Mouse (Mus musculus) kidney, adult 11 months (tissue): ENCODE results near the gene 9530068E07Rik.
A peak's percentile ranks its signal among the peaks of the same experiment; 100 is the strongest.
"Not testable (repeated sequence)": the region's sequence is repeated elsewhere in the genome, so short reads cannot be mapped to it uniquely, and the experiment has no call there.

Experiments used
- DNase-seq: peaks from one replicate; pipeline ENCODE4 v3.0.0; 2022

9530068E07Rik gene

GRCm38 (mm10) chr11:52395940-52396596 lies at the start of gene 9530068E07Rik:
Gene 9530068E07Rik (plus strand): TSS chr11:52396428.
- peak; percentile 90 for DNase-seq

- peak; percentile 43 for DNase-seq
Measured at GRCm38 (mm10) chr11:52346635-52347005, 49.6 kb upstream of the 9530068E07Rik start.

- no peak for DNase-seq
Measured at GRCm38 (mm10) chr11:52348156-52348555, 48.1 kb upstream of the 9530068E07Rik start.

GRCm38 (mm10) chr11:52348724-52349123 lies 47.5 kb upstream of the 9530068E07Rik start:
- DNase-seq: no peak

GRCm38 (mm10) chr11:52350924-52351323 lies 45.3 kb upstream of the 9530068E07Rik start:
- DNase-seq: peak; percentile 75

GRCm38 (mm10) chr11:52352271-52352670 lies 44.0 kb upstream of the 9530068E07Rik start:
- DNase-seq: no peak

GRCm38 (mm10) chr11:52354644-52355043 lies 41.6 kb upstream of the 9530068E07Rik start:
- no peak for DNase-seq

GRCm38 (mm10) chr11:52355601-52356000 lies 40.6 kb upstream of the 9530068E07Rik start:
- DNase-seq: no peak

GRCm38 (mm10) chr11:52357091-52357490 lies 39.1 kb upstream of the 9530068E07Rik start:
- not testable (repeated sequence) for DNase-seq

- DNase-seq: peak; percentile 82
Measured at GRCm38 (mm10) chr11:52358520-52358919, 37.7 kb upstream of the 9530068E07Rik start.

- peak; percentile 89 for DNase-seq
Measured at GRCm38 (mm10) chr11:52359686-52360470, 36.4 kb upstream of the 9530068E07Rik start.

- peak; percentile 88 for DNase-seq
Measured at GRCm38 (mm10) chr11:52360471-52361277, 35.6 kb upstream of the 9530068E07Rik start, which contains the start of gene Vdac1. Gene Vdac1 (plus strand): TSS chr11:52360860.

GRCm38 (mm10) chr11:52361287-52361921 lies 34.8 kb upstream of the 9530068E07Rik start:
- peak; percentile 91 for DNase-seq

GRCm38 (mm10) chr11:52364376-52364775 lies 31.9 kb upstream of the 9530068E07Rik start:
- no peak for DNase-seq

GRCm38 (mm10) chr11:52365143-52365542 lies 31.1 kb upstream of the 9530068E07Rik start:
- DNase-seq: no peak

- DNase-seq: no peak
Measured at GRCm38 (mm10) chr11:52366358-52366757, 29.9 kb upstream of the 9530068E07Rik start.

GRCm38 (mm10) chr11:52368176-52368985 lies 27.8 kb upstream of the 9530068E07Rik start:
- DNase-seq: no peak

GRCm38 (mm10) chr11:52369252-52370134 lies 26.7 kb upstream of the 9530068E07Rik start:
- no peak for DNase-seq

- no peak for DNase-seq
Measured at GRCm38 (mm10) chr11:52370135-52370452, 26.1 kb upstream of the 9530068E07Rik start.

- DNase-seq: peak; percentile 55
Measured at GRCm38 (mm10) chr11:52370538-52370937, 25.7 kb upstream of the 9530068E07Rik start.

GRCm38 (mm10) chr11:52373841-52374240 lies 22.4 kb upstream of the 9530068E07Rik start:
- DNase-seq: no peak
